Mouse (Mus musculus): ENCODE data around the gene Krtap5-1.
"Not testable (repeated sequence)": the region's sequence is repeated elsewhere in the genome, so short reads cannot be mapped to it uniquely, and the experiment has no call there.

Krtap5-1 gene

DNA sequence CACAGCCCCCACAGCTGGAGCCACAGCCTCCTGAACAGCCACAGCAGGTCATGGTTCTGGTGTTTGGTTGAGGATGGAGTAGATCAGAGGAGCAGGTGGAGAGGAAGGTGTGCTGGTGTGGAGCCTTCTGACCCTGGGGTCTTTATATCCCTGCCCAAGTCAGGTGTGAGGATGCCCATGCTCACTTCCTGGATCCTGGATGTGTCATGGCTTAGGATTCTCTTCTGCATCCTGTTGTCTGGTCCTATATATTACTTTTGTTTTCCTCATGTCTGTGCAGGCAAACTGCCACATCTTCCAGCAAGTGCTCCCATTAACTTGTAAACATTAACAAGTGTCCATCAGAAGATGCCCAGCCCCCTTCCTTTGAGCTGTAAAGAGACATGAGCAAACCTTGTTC is at the start of gene Krtap5-1:
Gene Krtap5-1, minus strand, starts transcription at position 101 of the 400 bp plus-strand sequence.
- in situ Hi-C loops (cut with MboI; ENCODE audit: low sequenced_read_pairs), result not testable (repeated sequence)

GRCm38 (mm10) chr7:142342247-142342640 is 45.3 kb upstream of the Krtap5-1 start:
- in situ Hi-C loops (cut with MboI; ENCODE audit: low sequenced_read_pairs), result no loop called here

DNA sequence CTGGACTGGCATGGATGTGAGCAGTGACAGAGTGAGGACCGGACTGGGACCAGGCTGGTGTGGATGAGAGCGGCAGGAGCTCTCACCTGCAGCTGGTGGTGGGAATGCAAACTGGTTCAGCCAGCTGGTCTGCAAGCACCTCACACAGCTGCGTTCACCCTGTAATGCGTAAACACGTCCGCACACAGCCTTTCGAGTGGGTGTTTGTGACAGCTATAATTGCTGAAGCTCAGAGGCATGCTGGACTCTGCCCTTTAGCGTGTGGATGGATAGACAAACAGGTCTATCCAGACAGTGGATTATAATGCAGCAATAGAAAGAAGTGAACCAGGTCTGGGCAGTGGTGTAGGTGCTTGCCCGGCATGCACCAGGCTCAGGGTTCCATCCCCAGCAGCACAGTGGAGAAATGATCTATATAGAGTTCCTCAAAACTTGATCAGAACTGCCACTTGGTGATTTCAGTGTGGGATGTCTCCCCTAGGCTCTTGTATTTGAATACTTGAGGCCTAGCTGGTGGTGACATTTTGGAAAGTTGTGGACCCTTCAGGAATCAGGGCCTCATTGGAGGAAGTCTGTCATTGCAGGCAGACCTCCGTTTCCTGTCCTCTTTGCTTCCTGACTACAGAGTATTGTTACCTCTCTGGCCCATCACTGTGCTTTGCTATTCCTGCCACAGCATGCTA is 44.8 kb upstream of the Krtap5-1 start:
- in situ Hi-C loops (cut with MboI; ENCODE audit: low sequenced_read_pairs), result no loop called here

DNA sequence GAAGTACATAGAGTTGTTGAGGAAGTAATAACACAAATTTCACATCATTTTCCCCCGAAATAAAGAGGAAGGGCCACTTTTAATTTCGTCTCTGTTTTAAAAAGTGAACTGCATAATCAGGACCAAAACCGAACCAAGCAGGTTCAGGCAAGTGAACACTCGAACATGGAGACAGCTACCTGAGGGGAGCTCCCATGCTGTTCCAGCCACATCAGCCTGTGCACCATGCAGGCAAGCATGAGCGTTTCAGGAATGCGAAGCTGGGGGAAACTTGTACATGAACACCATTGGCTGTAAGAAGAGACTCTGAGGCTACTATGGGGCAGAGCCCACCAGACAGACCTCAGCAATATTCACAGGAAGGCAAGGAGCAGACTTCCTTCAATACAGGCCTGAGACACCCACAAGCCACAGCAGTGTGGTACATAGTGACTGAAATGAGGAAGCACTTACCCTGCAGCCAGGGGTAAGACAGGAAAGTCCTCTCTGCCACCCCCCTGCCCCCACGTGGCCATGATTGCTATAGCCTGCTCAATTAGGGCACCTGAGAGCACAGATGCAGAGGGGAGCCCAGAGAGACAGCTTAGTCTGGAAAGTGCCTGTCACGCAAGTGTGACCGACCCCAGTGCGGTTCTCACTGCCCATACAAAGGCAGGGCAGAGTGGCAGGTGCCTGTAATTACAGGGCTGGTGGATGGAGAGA is 43.5 kb upstream of the Krtap5-1 start:
- in situ Hi-C loops (cut with MboI; ENCODE audit: low sequenced_read_pairs), result no loop called here

GRCm38 (mm10) chr7:142335151-142335550 is 38.2 kb upstream of the Krtap5-1 start:
- in situ Hi-C loops (cut with MboI; ENCODE audit: low sequenced_read_pairs), result loop anchor here (5.0 to 10.0 kb wide), 2 partner anchors 102 to 340 kb away; no protein-coding TSS in a partner anchor

- in situ Hi-C loops (cut with MboI; ENCODE audit: low sequenced_read_pairs), result loop anchor here (10.0 kb wide), 1 partner anchor 341 kb away; no protein-coding TSS in a partner anchor
These were observed 37.3 kb upstream of the Krtap5-1 start for GRCm38 (mm10) chr7:142334246-142334645.

- in situ Hi-C loops (cut with MboI; ENCODE audit: low sequenced_read_pairs), result loop anchor here (10.0 kb wide), 1 partner anchor 342 kb away; no protein-coding TSS in a partner anchor
These were observed 35.8 kb upstream of the Krtap5-1 start for GRCm38 (mm10) chr7:142332741-142333140.

- in situ Hi-C loops (cut with MboI; ENCODE audit: low sequenced_read_pairs), result loop anchor here (10.0 kb wide), 1 partner anchor 344 kb away; no protein-coding TSS in a partner anchor
These were observed 34.4 kb upstream of the Krtap5-1 start for GRCm38 (mm10) chr7:142331281-142331680.

DNA sequence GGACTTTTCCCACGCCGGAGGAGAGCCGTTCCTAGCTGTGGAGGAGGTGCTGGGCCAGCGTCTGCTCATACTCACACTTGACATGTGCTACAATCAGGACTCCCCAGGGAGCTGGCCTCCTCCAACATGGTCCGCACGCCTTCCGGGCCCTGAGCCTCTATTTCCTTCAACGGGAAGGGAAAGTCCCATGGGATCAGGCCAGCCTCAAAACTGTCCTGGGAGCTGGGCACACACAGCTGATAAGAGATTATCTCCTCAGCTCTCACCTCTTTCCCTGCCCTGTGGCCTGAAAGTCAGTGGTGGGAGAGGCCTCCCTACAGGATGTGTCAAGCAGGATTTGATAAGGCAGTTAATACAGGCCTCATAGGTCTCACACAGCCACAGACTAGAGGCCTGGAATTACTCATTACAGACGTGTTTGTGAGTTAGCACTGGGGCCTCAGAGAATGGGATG is 33.4 kb upstream of the Krtap5-1 start:
- in situ Hi-C loops (cut with MboI; ENCODE audit: low sequenced_read_pairs), result loop anchor here (10.0 kb wide), 1 partner anchor 345 kb away; no protein-coding TSS in a partner anchor

DNA sequence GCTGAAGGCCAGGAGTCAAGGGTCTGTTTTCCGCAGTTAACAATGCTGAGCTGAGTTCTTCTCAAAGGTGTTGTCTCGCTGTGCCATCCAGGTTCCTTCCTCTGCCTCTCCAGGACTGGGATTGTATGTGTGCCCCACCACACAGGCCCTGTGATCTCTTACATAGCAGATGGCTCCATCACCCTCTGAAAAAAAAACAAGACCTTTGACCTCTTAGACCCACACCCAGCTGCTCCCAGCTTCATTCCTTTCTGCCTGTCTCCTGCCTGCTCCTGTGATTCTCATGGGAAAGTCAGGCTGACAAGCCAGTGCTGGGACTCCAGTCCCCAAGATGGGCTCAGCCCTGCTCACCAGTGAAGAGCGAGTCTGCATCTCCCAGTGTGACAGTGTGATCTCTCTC is 31.6 kb upstream of the Krtap5-1 start:
- in situ Hi-C loops (cut with MboI; ENCODE audit: low sequenced_read_pairs), result no loop called here

- in situ Hi-C loops (cut with MboI; ENCODE audit: low sequenced_read_pairs), result no loop called here
These were observed 30.0 kb upstream of the Krtap5-1 start for GRCm38 (mm10) chr7:142326714-142327445.

- in situ Hi-C loops (cut with MboI; ENCODE audit: low sequenced_read_pairs), result no loop called here
These were observed 26.6 kb upstream of the Krtap5-1 start for GRCm38 (mm10) chr7:142323396-142324117.

DNA sequence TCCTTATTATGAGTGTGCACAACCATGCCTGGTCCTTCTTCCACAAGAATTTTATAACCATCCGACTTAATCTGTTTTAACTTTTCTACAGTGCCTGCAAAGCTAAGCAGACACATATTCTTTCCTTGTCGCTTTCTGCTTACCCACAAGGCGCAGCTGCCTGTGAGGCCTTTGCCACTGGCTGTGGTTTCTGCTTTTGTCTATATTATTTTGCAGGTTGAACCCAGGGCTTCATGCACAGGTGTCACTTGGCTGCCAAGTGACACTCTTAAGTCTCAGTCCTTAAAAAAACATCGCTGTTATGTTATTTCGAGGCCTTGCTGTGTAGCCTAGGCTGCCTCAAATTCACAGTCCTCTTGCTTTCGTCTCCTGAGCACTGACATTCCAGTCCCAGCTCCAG is 25.7 kb upstream of the Krtap5-1 start:
- in situ Hi-C loops (cut with MboI; ENCODE audit: low sequenced_read_pairs), result no loop called here

DNA sequence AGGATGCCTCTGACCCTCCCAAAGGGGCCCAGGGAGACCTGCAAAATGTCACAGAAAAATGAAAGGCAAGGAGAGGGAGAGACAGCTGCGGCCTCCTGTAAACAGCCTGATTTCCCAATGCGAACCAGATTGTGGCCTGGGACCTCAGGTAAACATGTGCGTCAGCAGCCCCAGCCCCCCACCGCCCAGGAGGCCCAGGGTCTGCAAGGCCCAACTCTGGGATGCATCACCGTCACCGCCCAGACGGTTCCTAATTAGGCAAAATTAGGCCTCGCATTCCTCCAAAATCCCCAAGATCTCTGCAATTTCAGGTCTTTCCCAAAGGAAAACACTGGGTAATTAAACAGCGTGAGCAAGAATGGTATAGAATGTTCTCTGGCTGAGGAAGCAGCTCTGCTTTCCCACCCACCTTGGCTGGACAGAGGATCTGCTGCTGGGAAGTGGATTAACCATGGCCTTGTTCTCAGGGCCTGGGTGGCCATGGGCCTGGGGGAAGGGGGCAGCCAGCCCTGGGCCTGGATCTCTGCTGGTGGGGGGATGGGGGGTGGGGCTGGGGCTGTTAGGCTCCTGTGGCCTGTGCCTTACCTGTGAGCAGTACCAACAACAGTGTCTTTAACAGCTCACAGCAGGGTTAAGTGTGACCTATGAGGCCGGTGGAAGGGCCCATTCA is 24.9 kb upstream of the Krtap5-1 start:
- in situ Hi-C loops (cut with MboI; ENCODE audit: low sequenced_read_pairs), result not testable (repeated sequence)

- in situ Hi-C loops (cut with MboI; ENCODE audit: low sequenced_read_pairs), result no loop called here
These were observed 24.0 kb upstream of the Krtap5-1 start for GRCm38 (mm10) chr7:142320906-142321305.

DNA sequence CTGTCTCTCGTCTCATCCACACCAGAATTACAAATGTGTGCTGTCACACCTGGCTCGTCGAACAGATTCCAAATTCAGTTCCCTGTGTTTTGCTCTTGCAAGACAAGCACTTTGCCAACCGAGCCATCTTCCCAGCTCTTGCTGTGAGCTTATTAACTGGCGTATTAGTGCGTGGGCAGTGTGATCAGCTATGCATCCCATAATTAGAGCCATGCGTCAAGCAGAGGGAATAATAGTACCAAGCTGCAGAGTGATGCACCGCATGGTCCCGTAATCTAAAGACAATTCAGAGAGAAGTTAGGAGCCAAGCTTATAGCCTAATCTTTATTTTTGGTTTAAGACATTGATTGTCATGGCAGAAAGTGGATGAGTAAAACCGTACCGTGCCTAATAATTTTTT is 22.2 kb upstream of the Krtap5-1 start:
- in situ Hi-C loops (cut with MboI; ENCODE audit: low sequenced_read_pairs), result no loop called here

DNA sequence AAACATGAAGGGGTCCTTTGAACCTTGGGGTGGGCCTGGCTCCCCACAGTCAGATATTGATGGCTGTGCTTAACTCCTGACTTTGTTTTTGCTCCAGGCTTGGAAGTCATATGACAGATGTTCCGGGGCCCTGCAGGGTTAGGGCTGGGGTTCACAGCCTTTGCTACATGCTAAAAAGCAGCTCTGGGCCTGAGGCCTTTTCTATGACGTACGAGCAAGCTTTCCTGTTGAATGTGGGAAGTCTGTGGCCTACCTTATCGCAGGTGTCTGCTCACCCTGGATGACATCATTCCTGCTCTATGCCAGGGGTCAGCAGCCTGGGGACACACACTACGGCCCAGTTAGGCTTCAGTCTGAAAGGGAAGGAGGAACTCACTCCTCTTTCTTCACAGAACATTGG is 20.3 kb upstream of the Krtap5-1 start:
- in situ Hi-C loops (cut with MboI; ENCODE audit: low sequenced_read_pairs), result no loop called here

DNA sequence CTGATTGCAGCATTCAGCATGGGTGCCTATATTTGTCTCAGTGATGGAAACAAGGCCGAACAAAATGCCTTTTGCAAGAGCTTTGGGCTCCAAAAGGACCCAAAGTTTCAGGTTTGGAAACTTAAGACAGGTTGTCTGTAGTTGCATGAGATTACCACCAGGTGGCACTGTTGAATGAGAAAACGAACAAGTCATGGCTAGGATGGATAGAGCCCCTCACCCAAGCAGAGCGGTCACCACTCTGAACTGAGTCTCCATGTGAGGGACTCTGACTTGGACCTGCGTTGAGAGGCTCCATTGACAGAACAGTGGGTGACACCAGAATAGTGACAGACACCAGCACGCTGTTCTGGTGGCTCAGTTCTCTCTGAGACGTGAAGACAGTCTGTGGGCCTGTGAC is 19.6 kb upstream of the Krtap5-1 start:
- in situ Hi-C loops (cut with MboI; ENCODE audit: low sequenced_read_pairs), result no loop called here

DNA sequence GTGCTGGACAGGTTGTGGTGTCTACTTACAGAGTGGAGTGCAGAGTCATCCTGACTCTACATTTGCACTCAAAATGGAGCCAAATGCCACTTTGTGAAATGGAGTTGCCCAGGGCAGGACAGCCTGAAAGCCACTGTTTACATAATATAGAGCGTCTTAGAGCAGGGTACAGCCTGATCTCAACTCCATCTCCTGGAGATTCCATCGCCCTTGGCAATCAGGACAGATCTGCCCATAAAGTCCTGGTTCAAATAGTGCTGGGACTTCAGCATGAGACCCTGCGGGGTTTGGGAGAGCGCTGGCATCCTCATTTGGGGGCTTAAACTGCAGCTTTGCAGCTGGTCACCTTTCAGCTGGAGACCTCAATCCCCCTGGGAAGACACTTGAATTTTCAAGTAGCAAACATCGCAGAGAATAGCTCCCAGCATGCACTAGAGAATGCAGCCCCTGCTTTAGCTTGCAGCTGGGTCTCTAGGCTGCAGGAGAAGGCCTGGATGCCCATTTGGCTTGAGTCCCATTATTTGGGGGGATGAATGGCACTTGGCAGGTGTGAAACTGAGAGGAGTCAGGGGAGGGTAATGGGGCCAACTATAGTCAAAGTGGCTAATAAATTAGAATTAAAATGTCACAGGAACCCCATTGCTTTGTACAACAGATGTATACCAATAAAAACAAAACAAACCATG is 17.8 kb upstream of the Krtap5-1 start:
- in situ Hi-C loops (cut with MboI; ENCODE audit: low sequenced_read_pairs), result no loop called here

- in situ Hi-C loops (cut with MboI; ENCODE audit: low sequenced_read_pairs), result not testable (repeated sequence)
These were observed 7.0 kb upstream of the Krtap5-1 start for GRCm38 (mm10) chr7:142303929-142304328.
